Mouse (Mus musculus) gastrocnemius, postnatal 36 days (tissue): ENCODE data around the gene 2410141K09Rik. TPM values are rescaled to one million over a fixed set of nuclear protein-coding genes. Genes with fewer than 3 reads are reported as not detected.
"Not testable (repeated sequence)": the region's sequence is repeated elsewhere in the genome, so short reads cannot be mapped to it uniquely, and the experiment has no call there.

ENCODE experiments used
- DNase-seq, 2 experiments: peaks; one replicate each; pipeline ENCODE4 v3.0.0; 2022
- intact Hi-C: fragments of 180-260 bp; cut with DNase I; formaldehyde crosslinking; loops from one replicate; pipeline ENCODE4 v1.15.1; 2025
- long read RNA-seq, 2 experiments: library from polyadenylated mRNA; stranded (forward); transcript quantifications; one replicate each; pipeline ENCODE4 v2.0.0; 2021
- total RNA-seq, 2 experiments: library from RNA; stranded (reverse); gene quantifications; 2 replicates each; pipeline ENCODE4 v1.2.3; 2021

The 2410141K09Rik gene
- not detected for total RNA-seq
- long read RNA-seq, experiment 1 = 0 reads
- long read RNA-seq, experiment 2 = 0 reads

DNA sequence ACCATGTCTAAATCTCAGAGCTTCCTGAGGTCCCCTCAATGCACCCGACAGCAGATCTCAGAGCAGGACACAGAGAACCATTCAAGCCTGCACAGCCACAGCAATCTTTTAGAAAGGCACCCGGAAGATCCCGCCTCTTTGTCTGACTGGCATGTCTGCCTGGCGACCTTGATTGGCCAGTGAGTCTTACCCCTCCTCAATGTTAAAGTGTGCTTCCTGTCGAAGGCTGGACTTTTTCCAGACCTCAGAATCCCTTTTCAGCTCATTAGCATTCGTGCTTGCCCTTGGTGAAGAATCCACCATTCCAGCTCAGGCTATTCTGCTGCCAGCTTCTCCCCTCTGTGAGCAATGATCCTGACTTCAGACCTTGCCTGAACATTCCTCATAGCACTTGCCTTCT lies at the start of gene 2410141K09Rik:
2410141K09Rik (minus strand) TSS at position 101 of the 400 bp plus-strand sequence.
- intact Hi-C loops, DNase-seq: not testable (repeated sequence)

DNA sequence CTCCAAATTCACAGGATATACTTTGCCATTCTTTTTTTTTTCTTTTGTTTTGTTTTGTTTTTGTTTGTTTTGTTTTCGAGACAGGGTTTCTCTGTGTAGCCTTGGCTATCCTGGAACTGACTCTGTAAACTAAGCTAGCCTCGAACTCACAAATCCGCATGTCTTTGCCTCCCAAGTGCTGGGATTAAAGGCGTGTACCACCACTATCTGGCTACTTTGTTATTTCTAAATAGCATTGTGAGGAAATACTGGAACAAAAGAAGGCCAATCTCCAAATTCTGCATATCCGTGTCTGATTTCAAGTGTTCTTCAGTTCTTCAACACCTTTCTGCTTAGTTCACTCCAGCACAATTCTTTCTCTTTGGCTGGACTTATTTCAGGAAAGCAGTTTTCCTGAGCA lies 14.1 kb downstream of the 2410141K09Rik start:
- DNase-seq, intact Hi-C loops: not testable (repeated sequence)

DNA sequence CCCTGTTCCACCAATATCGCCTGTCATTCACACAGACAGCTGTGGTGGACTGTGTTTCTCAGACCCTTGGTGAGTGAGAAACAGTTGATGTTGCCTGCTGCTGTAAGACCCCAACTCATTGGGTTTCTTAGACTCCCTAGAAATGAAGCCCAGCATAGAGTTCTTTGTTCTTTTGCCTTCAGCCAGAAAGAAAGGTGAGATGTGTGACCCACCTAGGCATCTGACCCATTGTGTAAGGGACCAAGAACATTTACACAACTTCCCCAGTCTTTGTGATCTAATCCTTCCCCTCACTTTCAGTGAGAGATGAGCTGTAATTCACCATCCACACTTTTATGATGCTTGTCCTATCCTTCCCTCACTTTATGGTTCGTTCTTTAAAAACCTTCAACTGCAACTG lies 26.0 kb downstream of the 2410141K09Rik start:
- DNase-seq, intact Hi-C loops: not testable (repeated sequence)

Other genes starting within 250 kb of the 2410141K09Rik start
- not detected for gene Gm10772, start 213.5 kb downstream of the 2410141K09Rik start, total RNA-seq